Mouse (Mus musculus) kidney, embryonic 15.5 days (tissue): Measurements from ENCODE around the gene Kcnk1. TPM values are rescaled to one million over a fixed set of nuclear protein-coding genes. Genes with fewer than 3 reads are reported as not detected.
A peak's percentile ranks its signal among the peaks of the same experiment; 100 is the strongest.

ENCODE experiments used
- ATAC-seq: fragments of 200-750 bp; cut with Nextera tagmentation; replicated peaks from 2 replicates; pipeline ENCODE4 v1.8.0; 2017; ENCODE audit warnings: moderate TSS enrichment; ENCODE audit not compliant: low FRiP score
- H3K27ac ChIP-seq: fragments of 300-500 bp; sonication (generic); 2 replicates; pipeline ENCODE4 v1.5.1; 2015; ENCODE audit warnings: mild to moderate bottlenecking, inconsistent platforms
- H3K27me3 ChIP-seq: fragments of 300-500 bp; sonication (generic); 2 replicates; pipeline ENCODE4 v1.6.1; 2015; ENCODE audit warnings: inconsistent platforms
- H3K36me3 ChIP-seq: fragments of 300-500 bp; sonication (generic); 2 replicates; pipeline ENCODE4 v1.6.1; 2015; ENCODE audit warnings: inconsistent platforms
- H3K4me1 ChIP-seq: fragments of 300-500 bp; sonication (generic); 2 replicates; pipeline ENCODE4 v1.6.1; 2015; ENCODE audit warnings: inconsistent platforms
- H3K4me2 ChIP-seq: fragments of 300-500 bp; sonication (generic); 2 replicates; pipeline ENCODE4 v1.6.1; 2015; ENCODE audit warnings: moderate library complexity, mild to moderate bottlenecking, inconsistent platforms
- H3K4me3 ChIP-seq: fragments of 300-500 bp; sonication (generic); replicated peaks from 2 replicates; pipeline ENCODE4 v1.5.1; 2015; ENCODE audit warnings: mild to moderate bottlenecking, inconsistent platforms
- H3K9ac ChIP-seq: fragments of 300-500 bp; sonication (generic); 2 replicates; pipeline ENCODE4 v1.6.1; 2015; ENCODE audit warnings: mild to moderate bottlenecking, inconsistent platforms
- H3K9me3 ChIP-seq: fragments of 300-500 bp; sonication (generic); replicated peaks from 2 replicates; pipeline ENCODE4 v1.6.1; 2016; ENCODE audit warnings: inconsistent platforms
- WGBS: fragments of 180-500 bp; shearing (Covaris S2); methylation state at CpG from one replicate; pipeline ENCODE4 v1.1.7; 2015; ENCODE audit warnings: mixed read lengths; 5-methylcytosine and 5-hydroxymethylcytosine counted together
- polyA plus RNA-seq: library from polyadenylated mRNA; unstranded; fragments of >200 nt; fragmentation: Nextera tagmentation; extraction: Ambion mirVana; gene quantifications from 2 replicates; pipeline ENCODE4 v1.2.1, GENCODE M21; 2015

The Kcnk1 gene
- 39.2 and 42.9 TPM in 2 replicates for polyA plus RNA-seq

GRCm38 (mm10) chr8:125995101-125995986 lies at the start of gene Kcnk1:
Gene Kcnk1 (plus strand): TSS chr8:125995170.
- Histone ChIP-seq H3K9ac (peak within 1 kb of the TSS; percentile 49), H3K4me2 (peak within 1 kb of the TSS; percentile 89), H3K4me1 (peaks cover 39% of the 10 kb centered on the region), H3K36me3 (no peaks in the 10 kb centered on the region), H3K9me3 (no peaks in the 10 kb centered on the region), H3K27me3 (peaks cover 57% of the 10 kb centered on the region), H3K4me3 (peak within 1 kb of the TSS; percentile 60), H3K27ac (peak within 1 kb of the TSS; percentile 89)
- under 1% methylated on average over 73 of the region's 73 CpGs for WGBS
- ATAC-seq = peak; percentile 85

GRCm38 (mm10) chr8:125948696-125949308 lies 46.2 kb upstream of the Kcnk1 start:
- H3K4me1 ChIP-seq = peaks cover 8% of the 10 kb centered on the region; the same call in 1 of the 2 replicates
- H3K4me3 ChIP-seq = no peak overlapping the region
- H3K9ac ChIP-seq = no peak overlapping the region
- no peak overlapping the region for H3K4me2 ChIP-seq
- 76% methylated on average over 9 of the region's 9 CpGs for WGBS
- H3K27me3 ChIP-seq = peaks cover 2% of the 10 kb centered on the region; the same call in 1 of the 2 replicates
- no peaks in the 10 kb centered on the region for H3K9me3 ChIP-seq
- peaks cover 13% of the 10 kb centered on the region for H3K36me3 ChIP-seq
- ATAC-seq = no peak
- H3K27ac ChIP-seq = no peak overlapping the region

- H3K4me1 ChIP-seq = no peaks in the 10 kb centered on the region
- H3K9me3 ChIP-seq = no peaks in the 10 kb centered on the region
- H3K9ac ChIP-seq = no peak overlapping the region
- peaks cover 6% of the 10 kb centered on the region; the same call in 1 of the 2 replicates for H3K27me3 ChIP-seq
- no peak overlapping the region for H3K4me3 ChIP-seq
- H3K4me2 ChIP-seq = no peak overlapping the region
- H3K27ac ChIP-seq = no peak overlapping the region
- H3K36me3 ChIP-seq = peaks cover 4% of the 10 kb centered on the region; the same call in 1 of the 2 replicates
- WGBS = 22% methylated on average over 23 of the region's 23 CpGs
- peak; percentile 74 for ATAC-seq
Observed at GRCm38 (mm10) chr8:125950007-125950940, 44.7 kb upstream of the Kcnk1 start.

- 13% methylated on average over 11 of the region's 11 CpGs for WGBS
- Histone ChIP-seq H3K9ac (no peak overlapping the region), H3K4me1 (no peaks in the 10 kb centered on the region), H3K4me2 (peak overlapping the region; percentile 21; the same call in 1 of the 2 replicates), H3K27me3 (peaks cover 6% of the 10 kb centered on the region; the same call in 1 of the 2 replicates), H3K27ac (no peak overlapping the region), H3K36me3 (no peaks in the 10 kb centered on the region), H3K9me3 (no peaks in the 10 kb centered on the region), H3K4me3 (no peak overlapping the region)
- ATAC-seq = no peak
Observed at GRCm38 (mm10) chr8:125955671-125956070, 39.3 kb upstream of the Kcnk1 start.

- Histone ChIP-seq H3K36me3 (no peaks in the 10 kb centered on the region), H3K4me1 (no peaks in the 10 kb centered on the region), H3K4me2 (no peak overlapping the region), H3K9ac (no peak overlapping the region), H3K27me3 (peaks cover 6% of the 10 kb centered on the region; the same call in 1 of the 2 replicates), H3K27ac (no peak overlapping the region), H3K4me3 (no peak overlapping the region), H3K9me3 (no peaks in the 10 kb centered on the region)
- 75% methylated on average over 9 of the region's 9 CpGs for WGBS
- no peak for ATAC-seq
Observed at GRCm38 (mm10) chr8:125956796-125957195, 38.2 kb upstream of the Kcnk1 start.

GRCm38 (mm10) chr8:125957226-125957993 lies 37.6 kb upstream of the Kcnk1 start:
- H3K36me3 ChIP-seq = no peaks in the 10 kb centered on the region
- 72% methylated on average over 13 of the region's 13 CpGs for WGBS
- no peak overlapping the region for H3K4me2 ChIP-seq
- H3K9ac ChIP-seq = no peak overlapping the region
- no peaks in the 10 kb centered on the region for H3K9me3 ChIP-seq
- 0 out of 2 replicates have a peak, but pooled peaks cover 4% of the 10 kb centered on the region for H3K27me3 ChIP-seq
- H3K4me1 ChIP-seq = no peaks in the 10 kb centered on the region
- no peak for ATAC-seq
- H3K27ac ChIP-seq = no peak overlapping the region
- no peak overlapping the region for H3K4me3 ChIP-seq

GRCm38 (mm10) chr8:125957994-125958368 lies 37.0 kb upstream of the Kcnk1 start:
- Histone ChIP-seq H3K27me3 (0 out of 2 replicates have a peak, but pooled peaks cover 7% of the 10 kb centered on the region), H3K36me3 (no peaks in the 10 kb centered on the region), H3K4me1 (no peaks in the 10 kb centered on the region), H3K9ac (no peak overlapping the region), H3K4me3 (no peak overlapping the region), H3K27ac (no peak overlapping the region), H3K9me3 (no peaks in the 10 kb centered on the region), H3K4me2 (no peak overlapping the region)
- no peak for ATAC-seq
- WGBS = 85% methylated on average over 1 of the region's 1 CpGs

GRCm38 (mm10) chr8:125959363-125959771 lies 35.6 kb upstream of the Kcnk1 start:
- no peaks in the 10 kb centered on the region for H3K36me3 ChIP-seq
- H3K4me2 ChIP-seq = no peak overlapping the region
- ATAC-seq = no peak
- H3K4me3 ChIP-seq = no peak overlapping the region
- no peak overlapping the region for H3K9ac ChIP-seq
- no peak overlapping the region for H3K27ac ChIP-seq
- WGBS = 47% methylated on average over 4 of the region's 4 CpGs
- peaks cover 9% of the 10 kb centered on the region; the same call in 1 of the 2 replicates for H3K4me1 ChIP-seq
- H3K9me3 ChIP-seq = 0 out of 2 replicates have a peak, but pooled peaks cover under 1% of the 10 kb centered on the region
- peaks cover 18% of the 10 kb centered on the region for H3K27me3 ChIP-seq

GRCm38 (mm10) chr8:125960037-125960436 lies 34.9 kb upstream of the Kcnk1 start:
- Histone ChIP-seq H3K27me3 (peaks cover 22% of the 10 kb centered on the region), H3K4me3 (no peak overlapping the region), H3K9me3 (0 out of 2 replicates have a peak, but pooled peaks cover 5% of the 10 kb centered on the region), H3K9ac (no peak overlapping the region), H3K36me3 (no peaks in the 10 kb centered on the region), H3K27ac (no peak overlapping the region), H3K4me2 (no peak overlapping the region), H3K4me1 (peaks cover 9% of the 10 kb centered on the region; the same call in 1 of the 2 replicates)
- WGBS = 84% methylated on average over 8 of the region's 8 CpGs
- no peak for ATAC-seq

GRCm38 (mm10) chr8:125961790-125962189 lies 33.2 kb upstream of the Kcnk1 start:
- Histone ChIP-seq H3K36me3 (no peaks in the 10 kb centered on the region), H3K27ac (no peak overlapping the region), H3K4me1 (peaks cover 9% of the 10 kb centered on the region; the same call in 1 of the 2 replicates), H3K9ac (no peak overlapping the region), H3K27me3 (peaks cover 27% of the 10 kb centered on the region), H3K9me3 (0 out of 2 replicates have a peak, but pooled peaks cover 5% of the 10 kb centered on the region), H3K4me2 (no peak overlapping the region), H3K4me3 (no peak overlapping the region)
- no peak for ATAC-seq
- WGBS = 89% methylated on average over 6 of the region's 6 CpGs
